Mouse (Mus musculus) mouse trophoblast stem cell (cell line): Measurements from ENCODE around the gene Gm10491.

Source experiments
- in situ Hi-C, 2 experiments: fragments of 300-500 bp; cut with MseI, MboI; formaldehyde crosslinking; loops; 2 replicates in 1 of 2; 3 replicates in 1 of 2; pipeline ENCODE4 v1.15.1; 2025

The Gm10491 gene

DNA sequence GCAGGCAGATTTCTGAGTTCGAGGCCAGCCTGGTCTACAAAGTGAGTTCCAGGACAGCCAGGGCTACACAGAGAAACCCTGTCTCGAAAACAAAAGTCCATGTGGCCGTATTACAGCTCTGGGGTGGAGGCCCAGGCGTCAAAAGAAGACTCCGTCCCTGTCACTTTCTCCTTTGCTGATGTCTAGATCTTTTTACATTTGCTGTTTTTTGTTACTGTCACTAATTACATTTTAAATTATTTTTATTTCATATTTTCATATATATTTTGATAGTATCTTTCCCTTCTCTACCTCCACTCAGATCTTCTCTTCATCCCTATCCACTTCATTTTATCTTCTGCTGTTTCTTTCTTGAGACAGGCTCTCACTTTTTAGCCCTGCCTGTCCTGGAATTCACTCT lies at the start of gene Gm10491:
Gm10491 (minus strand) TSS at position 101 of the 400 bp plus-strand sequence.
- in situ Hi-C loops: loop anchor here in 1 of 2 experiments (25.0 kb wide), 1 partner anchor 205 kb away; no protein-coding TSS in a partner anchor

- in situ Hi-C loops: no loop called here
These were observed 42.5 kb upstream of the Gm10491 start for GRCm38 (mm10) chrX:7950091-7950490.

GRCm38 (mm10) chrX:7947900-7948492 lies 40.4 kb upstream of the Gm10491 start:
- in situ Hi-C loops: no loop called here

DNA sequence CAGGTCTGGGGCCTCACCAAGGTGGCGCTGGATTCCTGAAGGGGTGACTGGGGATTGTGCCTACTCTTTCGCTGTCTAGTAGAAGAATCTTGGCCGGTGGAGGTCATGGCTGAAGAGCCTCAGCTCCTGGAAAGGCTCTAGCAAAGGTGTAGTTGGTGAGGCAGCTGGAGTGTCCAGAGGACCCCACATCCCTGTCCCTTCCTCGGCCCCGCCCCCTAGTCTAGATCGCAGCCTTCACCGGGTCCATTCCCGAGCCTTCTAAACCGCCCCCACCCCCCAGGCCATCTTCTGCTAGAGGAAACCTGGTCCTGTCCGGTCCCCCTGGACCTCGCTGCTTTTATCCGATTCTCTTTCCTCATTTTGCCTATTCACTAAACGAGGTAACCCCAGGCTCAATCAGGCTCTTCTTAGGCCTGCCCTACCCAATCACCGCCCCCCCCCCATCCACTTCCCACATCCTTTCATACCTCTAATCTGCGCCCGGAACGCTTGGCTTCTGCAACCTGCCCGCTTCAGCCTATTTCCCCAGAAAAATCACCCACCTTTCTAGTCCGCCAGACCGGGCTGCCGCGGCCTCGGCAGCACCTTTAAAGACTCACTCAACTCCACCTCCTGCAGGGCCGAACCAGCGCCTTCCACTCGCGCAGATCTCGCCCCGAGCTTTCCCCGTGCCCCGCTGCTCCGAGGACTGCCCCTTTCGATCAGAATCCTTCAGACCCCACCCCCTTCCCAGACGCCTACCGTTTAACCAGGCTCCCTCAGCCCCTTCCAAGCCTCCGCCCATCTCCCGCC lies 39.7 kb upstream of the Gm10491 start, which contains the start of gene Hdac6:
Hdac6 (minus strand) TSS at position 782 of the 792 bp plus-strand sequence.
- in situ Hi-C loops: no loop called here

DNA sequence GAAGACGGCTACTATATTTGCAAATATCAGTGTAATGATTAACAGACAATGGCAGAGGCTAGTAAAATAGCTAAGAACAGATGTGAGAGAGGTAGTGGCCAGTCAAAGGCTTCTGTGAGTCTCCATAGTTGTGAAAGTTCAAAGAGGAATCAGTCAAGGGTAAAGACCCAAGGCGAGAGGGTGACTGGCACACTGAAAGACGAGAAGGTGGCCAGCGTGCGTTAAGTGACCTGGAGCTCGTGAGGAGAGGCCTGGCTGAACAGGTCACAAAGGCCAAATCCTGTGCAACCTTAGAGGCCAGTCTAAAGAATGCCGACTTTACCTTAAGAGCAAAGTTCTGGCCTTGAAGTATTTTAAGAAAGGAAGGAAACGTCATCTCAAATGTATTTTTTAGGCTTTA lies 38.0 kb upstream of the Gm10491 start:
- in situ Hi-C loops: no loop called here

GRCm38 (mm10) chrX:7937667-7938066 lies 30.0 kb upstream of the Gm10491 start:
- in situ Hi-C loops: no loop called here

DNA sequence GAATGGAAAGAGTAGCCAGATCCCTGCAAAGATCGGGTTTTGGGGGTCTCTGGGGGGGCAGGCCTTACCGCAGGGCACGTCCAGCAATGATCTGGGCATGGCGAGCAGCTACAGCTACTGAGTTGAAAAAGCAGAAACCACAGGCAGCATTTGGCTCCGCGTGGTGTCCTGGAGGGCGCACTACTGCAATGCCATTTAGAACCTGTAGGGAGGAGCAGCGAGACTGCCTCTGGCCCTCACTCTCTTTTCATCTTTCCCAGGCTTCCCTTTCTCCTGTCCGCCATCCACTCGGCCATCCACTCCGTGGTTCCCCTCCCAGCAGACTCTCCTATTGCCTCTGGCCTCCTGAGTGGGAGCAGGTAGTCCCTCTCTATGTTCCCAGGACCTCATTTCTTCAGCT lies 29.2 kb upstream of the Gm10491 start:
- in situ Hi-C loops: no loop called here

- in situ Hi-C loops: no loop called here
These were observed 20.7 kb upstream of the Gm10491 start, which contains the start of gene Eras for GRCm38 (mm10) chrX:7928270-7928790. TSS of gene Eras (minus strand) at chrX:7928607.

- in situ Hi-C loops: no loop called here
These were observed 19.5 kb upstream of the Gm10491 start for GRCm38 (mm10) chrX:7927116-7927515.

- in situ Hi-C loops: no loop called here
These were observed 18.6 kb upstream of the Gm10491 start for GRCm38 (mm10) chrX:7926266-7926665.

- in situ Hi-C loops: loop anchor here in 1 of 2 experiments (5.0 to 25.0 kb wide), 2 partner anchors 90 to 190 kb away; no protein-coding TSS in a partner anchor
These were observed 14.4 kb upstream of the Gm10491 start for GRCm38 (mm10) chrX:7922032-7922431.

- in situ Hi-C loops: loop anchor here (5.0 to 25.0 kb wide), 4 partner anchors 93 to 195 kb away; partner anchors contain the start of gene Glod5 (in 1 of the 2)
These were observed 12.2 kb upstream of the Gm10491 start, which contains the start of gene Pcsk1n for GRCm38 (mm10) chrX:7919601-7920383. TSS of gene Pcsk1n (plus strand) at chrX:7919822.

- in situ Hi-C loops: loop anchor here (5.0 to 25.0 kb wide), 3 partner anchors 99 to 197 kb away; partner anchors contain the start of gene Glod5 (in 1 of the 2)
These were observed 10.3 kb upstream of the Gm10491 start for GRCm38 (mm10) chrX:7917960-7918359.

DNA sequence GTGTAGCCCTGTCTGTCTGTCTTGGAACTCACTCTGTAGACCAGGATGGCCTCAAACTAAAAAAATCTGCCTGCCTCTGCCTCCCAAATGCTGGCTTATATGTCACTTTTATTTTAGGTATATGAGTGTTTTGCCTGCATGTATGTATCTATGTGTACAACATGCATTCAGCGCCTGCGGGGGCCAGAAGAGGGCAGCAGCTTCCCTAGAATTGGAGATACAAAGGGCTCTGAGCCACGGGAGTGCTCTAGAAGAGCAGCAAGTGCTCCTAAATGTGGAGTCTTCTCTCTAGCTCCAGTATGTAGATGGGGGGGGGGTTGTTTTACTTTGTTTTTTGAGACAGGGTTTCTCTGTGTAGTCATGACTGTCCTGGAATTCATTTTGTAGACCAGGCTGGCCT lies 8.0 kb upstream of the Gm10491 start:
- in situ Hi-C loops: loop anchor here (5.0 to 25.0 kb wide), 3 partner anchors 102 to 199 kb away; partner anchors contain the start of gene Glod5 (in 1 of the 2)

DNA sequence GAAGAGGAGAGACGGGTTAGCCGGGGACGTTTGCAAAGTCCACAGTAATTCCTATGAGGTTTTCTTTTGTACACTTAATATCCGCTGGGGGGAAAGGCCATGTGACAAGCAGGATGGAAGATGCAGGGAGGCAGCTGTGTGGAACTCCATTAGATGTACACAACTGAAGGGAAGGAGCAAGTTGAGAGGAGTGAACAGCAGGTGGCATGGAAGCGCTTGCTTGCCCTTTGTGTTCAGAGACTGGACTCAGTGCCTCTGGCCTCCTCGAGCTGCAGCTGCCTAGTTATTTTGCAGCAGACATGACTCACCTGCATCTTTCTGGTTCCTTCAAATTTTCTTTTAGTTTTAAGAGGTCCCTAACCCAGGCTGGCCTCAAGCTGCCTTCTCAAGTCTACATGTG lies 2.8 kb upstream of the Gm10491 start:
- in situ Hi-C loops: loop anchor here (10.0 to 25.0 kb wide), 2 partner anchors 202 to 204 kb away; no protein-coding TSS in a partner anchor

DNA sequence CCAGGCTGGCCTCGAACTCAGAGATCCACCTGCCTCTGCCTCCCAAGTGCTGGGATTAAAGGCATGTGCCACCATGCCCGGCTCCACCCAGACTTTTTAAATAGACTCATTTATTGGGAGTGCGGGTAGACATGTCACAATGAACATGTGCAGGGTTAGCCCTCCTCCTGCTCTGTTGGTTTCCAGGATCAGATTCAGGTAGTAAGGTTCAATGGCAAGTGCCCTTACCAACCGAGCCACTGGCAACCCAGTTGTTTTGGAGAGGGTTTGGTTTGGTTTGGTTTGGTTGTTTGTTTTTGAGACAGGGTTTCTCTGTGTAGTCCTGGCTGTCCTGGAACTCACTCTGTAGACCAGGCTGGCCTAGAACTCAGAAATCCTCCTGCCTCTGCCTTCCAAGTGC lies 1.6 kb upstream of the Gm10491 start, which contains the start of gene Gm10490:
Gm10490 (plus strand) TSS at position 301 of the 400 bp plus-strand sequence.
- in situ Hi-C loops: loop anchor here in 1 of 2 experiments (25.0 kb wide), 1 partner anchor 203 kb away; no protein-coding TSS in a partner anchor

- in situ Hi-C loops: loop anchor here in 1 of 2 experiments (25.0 kb wide), 1 partner anchor 208 kb away; no protein-coding TSS in a partner anchor
These were observed 3.2 kb downstream of the Gm10491 start for GRCm38 (mm10) chrX:7904441-7904840.

DNA sequence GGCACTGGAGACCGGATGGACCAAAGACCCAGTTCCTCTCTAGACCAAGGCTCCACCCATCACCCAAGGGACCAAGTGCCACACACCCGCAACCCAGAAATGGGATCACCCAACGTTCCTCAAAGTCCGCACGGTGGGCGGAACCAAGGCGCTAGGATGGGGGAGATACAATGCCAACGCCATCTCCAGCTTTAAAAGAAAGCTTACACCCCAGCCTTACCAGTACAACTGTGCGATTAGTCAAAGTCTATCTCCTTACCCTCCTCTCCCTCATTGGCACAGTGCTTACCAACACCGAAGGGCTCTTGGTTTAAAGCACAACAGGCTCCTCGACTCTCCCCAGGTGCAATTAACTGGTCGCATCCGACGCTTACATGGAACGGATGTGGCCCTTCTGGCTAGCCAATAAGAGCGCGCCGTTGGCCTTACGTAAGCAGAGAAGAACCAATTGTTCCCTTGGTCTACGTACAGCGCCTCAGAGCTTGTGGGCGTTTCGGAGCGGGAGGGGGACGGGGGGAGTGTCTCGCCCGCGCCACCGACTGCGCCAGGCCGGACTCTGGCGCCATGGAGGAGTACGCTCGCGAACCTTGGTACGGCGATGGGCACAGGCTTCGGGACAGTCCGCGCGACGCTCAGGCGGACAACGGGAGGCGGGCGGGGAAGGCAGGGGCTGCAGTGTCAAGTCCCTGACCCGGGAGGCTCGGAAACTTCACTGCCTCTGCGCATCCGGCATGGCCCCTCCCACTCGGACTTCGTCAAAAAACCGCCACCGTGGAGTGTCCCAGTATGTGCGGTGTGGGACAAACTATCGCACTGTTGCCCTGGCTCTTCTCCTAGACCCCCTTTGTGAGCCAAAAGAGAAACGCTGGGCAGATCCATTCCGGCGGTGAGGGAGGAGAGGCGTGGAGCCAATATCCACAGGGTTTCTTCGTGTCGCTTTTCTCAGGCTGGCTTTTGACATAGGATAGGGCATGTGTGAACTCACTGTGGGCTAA lies 8.5 kb downstream of the Gm10491 start, which contains the start of the genes Pqbp1 and Timm17b:
Pqbp1 (minus strand) TSS at position 390 of the 995 bp plus-strand sequence.
Timm17b (plus strand) TSS at position 478 of the 995 bp plus-strand sequence.
- in situ Hi-C loops: no loop called here

- in situ Hi-C loops: no loop called here
These were observed 9.4 kb downstream of the Gm10491 start for GRCm38 (mm10) chrX:7898211-7898610.
